Mouse (Mus musculus) embryo, embryonic 11.5 days (tissue): ENCODE data around the gene Podxl2.

Experiments
- DNase-seq: peaks from one replicate; pipeline ENCODE4 v3.0.0-alpha.2; 2012; ENCODE audit warnings: low read depth, low spot score

Podxl2 gene

GRCm38 (mm10) chr6:88844901-88845565 lies 29.8 kb downstream of the Podxl2 start:
- no peak for DNase-seq

- DNase-seq: no peak
Observed at GRCm38 (mm10) chr6:88843781-88844725, 30.8 kb downstream of the Podxl2 start.

- no peak for DNase-seq
Observed at GRCm38 (mm10) chr6:88843241-88843640, 31.6 kb downstream of the Podxl2 start.

- peak; percentile 26 for DNase-seq
Observed at GRCm38 (mm10) chr6:88842731-88843151, 32.1 kb downstream of the Podxl2 start.

DNA sequence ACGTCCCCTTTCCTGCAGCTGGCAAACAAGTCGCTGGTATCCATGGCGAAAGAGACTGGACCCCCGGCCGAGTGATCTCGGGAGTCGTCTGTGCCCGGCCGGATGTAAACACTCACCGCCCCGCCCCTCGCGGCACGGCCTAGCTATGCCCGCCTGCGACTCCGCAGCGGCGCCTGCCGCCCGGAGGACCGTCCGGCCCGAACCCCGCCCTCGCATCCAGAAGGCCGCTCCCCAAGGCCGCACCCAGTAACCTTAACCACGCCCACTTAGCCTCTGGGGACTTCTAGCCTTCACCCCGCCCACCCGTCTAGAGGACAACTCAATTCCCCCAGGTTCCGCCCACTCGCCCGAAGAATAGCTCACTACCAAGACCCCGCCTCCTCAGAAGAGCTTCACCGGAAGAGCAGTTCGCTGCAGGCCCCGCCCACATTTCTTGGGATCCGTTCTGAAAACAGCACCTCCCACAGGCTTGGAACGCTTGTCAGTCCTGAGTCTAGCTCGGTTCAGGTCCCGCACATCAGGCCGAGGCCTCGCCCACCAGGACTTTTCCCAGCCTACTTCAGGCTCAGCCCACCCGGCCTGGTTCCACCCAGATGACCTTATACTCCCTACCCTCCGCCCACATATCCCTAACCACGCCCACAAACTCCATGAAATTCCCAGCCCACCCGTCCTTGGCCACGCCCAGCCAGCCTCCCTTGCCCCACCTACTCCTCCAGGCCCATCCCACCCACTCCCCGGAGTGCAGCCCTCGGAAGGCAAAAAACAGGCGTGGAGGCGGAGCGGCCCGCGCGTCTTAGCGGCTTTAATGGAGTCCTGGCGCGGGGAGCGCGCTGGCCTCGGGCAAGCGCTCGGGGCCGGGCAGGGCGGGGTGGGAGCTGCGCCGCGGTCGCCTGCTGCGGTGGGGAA lies 32.8 kb downstream of the Podxl2 start, which contains the start of gene Abtb1:
Gene Abtb1, minus strand, starts transcription at position 204 of the 909 bp plus-strand sequence.
- peak; percentile 99 for DNase-seq

DNA sequence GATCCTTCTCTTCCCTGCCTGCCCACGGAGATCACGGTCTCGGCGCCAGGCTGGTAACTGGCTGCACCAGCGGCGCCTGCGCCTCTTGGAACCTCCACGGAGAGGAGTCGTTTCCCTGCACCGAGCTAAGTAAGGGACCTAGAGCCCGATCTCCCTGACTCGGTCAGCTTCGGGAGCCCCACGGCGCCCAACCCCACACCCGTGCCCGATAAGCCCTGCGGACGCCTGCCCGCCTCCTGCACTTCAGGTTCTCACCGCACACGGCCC lies 33.4 kb downstream of the Podxl2 start:
- DNase-seq: no peak

GRCm38 (mm10) chr6:88840791-88841513 lies 33.9 kb downstream of the Podxl2 start:
- no peak for DNase-seq

- DNase-seq: no peak
Observed at GRCm38 (mm10) chr6:88840211-88840610, 34.6 kb downstream of the Podxl2 start.

- no peak for DNase-seq
Observed at GRCm38 (mm10) chr6:88839135-88839970, 35.5 kb downstream of the Podxl2 start.

- no peak for DNase-seq
Observed at GRCm38 (mm10) chr6:88838613-88839012, 36.2 kb downstream of the Podxl2 start.

DNA sequence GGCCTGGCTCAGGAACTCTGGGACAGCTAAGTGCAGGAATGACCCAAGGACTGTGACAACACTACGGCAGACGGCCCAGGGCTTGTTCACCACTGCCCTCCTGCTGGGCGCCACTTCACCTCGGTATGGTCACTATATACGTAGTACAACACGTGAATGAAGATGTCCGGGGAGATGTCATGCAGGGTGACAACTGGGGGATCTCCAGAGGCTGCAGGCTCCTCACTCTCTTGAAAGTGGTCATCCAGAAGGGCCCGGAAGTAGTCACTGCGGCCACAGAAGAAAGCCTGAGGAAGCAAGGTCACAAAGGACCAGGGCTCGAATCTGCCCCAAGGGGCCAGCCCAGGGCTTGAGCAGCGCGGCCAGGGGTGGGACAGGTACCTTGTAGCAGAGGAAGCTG lies 36.8 kb downstream of the Podxl2 start:
- no peak for DNase-seq

GRCm38 (mm10) chr6:88836178-88836819 lies 38.5 kb downstream of the Podxl2 start:
- DNase-seq: no peak

- no peak for DNase-seq
Observed at GRCm38 (mm10) chr6:88835047-88835446, 39.8 kb downstream of the Podxl2 start.

- DNase-seq: no peak
Observed at GRCm38 (mm10) chr6:88833340-88834140, 41.3 kb downstream of the Podxl2 start.

DNA sequence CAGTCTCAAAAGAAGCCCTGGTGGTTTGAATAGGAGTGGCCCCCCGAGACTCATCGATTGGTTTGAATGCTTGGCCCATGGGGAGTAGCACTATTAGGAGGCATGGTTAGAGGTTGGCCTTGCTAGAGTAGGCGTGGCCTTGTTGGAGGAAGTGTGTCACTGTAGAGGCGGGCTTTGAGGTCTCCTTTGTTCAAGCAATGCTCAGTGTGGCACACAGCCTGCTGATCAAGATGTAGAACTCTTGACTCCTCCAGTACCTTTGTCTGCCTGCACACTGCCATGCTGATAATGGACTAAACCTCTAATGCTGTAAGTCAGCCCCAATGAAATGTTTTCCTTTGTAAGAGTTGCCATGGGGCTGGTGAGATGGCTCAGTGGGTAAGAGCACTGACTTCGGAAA lies 42.2 kb downstream of the Podxl2 start:
- no peak for DNase-seq

DNA sequence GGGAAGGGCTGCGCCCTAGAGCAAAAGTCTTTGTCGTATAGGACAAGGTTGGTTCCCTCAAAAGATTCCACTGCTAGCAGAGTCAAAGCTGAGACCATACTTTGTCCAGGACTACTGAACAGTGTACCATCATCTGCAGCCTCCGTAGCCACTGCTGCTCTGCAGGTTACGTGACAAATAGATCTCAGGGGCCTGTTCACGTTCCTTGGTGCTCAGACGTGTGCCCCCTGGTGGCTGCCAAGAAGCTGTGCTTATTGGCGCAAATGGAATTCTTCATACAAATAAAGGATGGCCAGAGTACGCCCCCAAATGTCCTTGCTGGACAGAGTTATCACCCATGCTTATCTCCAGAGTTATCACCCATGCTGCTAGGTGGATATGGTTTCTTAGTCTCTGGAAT lies 43.4 kb downstream of the Podxl2 start:
- DNase-seq: peak; percentile 67

GRCm38 (mm10) chr6:88830112-88830702 lies 44.6 kb downstream of the Podxl2 start:
- no peak for DNase-seq

DNA sequence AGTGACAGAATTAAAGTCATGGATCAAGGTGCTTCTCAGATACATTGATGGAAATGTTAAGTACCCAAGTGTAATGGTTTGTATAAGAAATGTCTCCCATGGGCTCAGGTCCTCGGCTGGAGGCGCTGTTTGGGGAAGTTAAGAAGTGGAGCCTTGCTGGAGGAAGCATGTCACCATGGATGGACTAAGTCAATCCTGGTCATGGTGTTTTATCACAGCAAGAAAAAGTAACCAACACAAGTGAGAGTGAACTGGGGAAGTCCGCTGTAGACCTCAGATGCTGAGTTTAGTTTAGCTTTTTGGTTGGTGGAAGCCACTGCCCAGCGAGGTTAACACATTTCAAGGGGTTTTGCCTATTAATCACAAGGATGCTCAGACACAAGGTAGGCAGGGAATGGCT lies 45.3 kb downstream of the Podxl2 start:
- no peak for DNase-seq
